Mouse (Mus musculus): ENCODE measurements around the gene Dntt. TPM values are rescaled to one million over a fixed set of nuclear protein-coding genes. Genes with fewer than 3 reads are reported as not detected.

Gene Dntt
- polyA plus RNA-seq (2012; rRNA removed) = 0.02 and 0.06 TPM in 2 replicates

DNA sequence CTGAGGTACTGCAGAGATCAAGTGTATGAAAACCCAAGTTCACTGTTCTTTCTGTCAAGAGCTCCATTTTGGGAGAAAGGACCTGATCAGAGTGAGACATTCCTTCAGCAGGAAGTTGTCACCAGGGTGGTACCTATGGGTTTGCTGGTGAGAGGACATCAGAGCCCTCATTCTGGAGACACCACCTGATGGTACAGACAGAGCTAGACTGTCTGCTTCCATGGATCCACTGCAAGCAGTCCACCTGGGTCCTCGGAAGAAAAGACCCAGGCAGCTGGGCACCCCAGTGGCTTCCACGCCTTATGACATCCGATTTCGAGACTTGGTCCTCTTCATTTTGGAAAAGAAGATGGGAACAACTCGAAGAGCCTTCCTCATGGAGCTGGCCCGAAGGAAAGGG, at the start of gene Dntt:
Gene Dntt (plus strand): TSS at position 57 of the 400 bp plus-strand sequence.

DNA sequence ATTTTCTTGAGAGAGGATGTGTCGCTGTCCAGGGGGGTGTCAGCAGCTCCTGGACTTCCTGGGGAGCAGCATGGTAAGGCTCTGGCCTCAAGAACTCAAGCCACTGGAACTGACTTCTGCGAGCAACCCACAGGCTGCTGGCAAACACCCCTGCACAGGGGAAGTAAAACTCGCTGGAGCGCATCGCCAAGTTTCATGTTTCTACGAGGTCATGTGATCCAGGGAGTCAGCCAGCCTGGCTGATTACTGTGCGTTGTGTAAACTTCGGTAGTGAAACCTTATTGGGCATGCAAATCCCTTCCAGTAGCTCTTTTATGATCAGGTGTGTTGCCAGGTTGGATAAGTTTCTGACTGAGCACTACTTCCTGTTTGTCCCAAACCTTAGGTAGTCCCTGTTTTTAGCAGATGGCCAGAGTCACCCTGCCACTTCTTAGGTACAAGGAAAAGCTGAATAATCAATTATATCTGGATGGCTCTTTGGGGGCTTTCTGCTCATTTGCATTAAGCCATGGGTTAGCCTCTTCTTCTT, 35.0 kb upstream of the Dntt start, which contains the start of gene Blnk:
Gene Blnk (minus strand): TSS at position 479 of the 529 bp plus-strand sequence.

GRCm38 (mm10) chr19:41076906-41077305, 47.8 kb downstream of the Dntt start, which contains the start of gene Opalin:
Gene Opalin, minus strand, starts transcription at chr19:41077113.

Other genes starting within 250 kb of the Dntt start
- gene Ccnj, start 198.0 kb upstream of the Dntt start, polyA plus RNA-seq (2012; rRNA removed) = 2.8 and 3.0 TPM in 2 replicates
- 2.3 and 2.5 TPM in 2 replicates for gene Zfp518a, start 134.6 kb upstream of the Dntt start, polyA plus RNA-seq (2012; rRNA removed)
- gene Blnk, start 34.7 kb upstream of the Dntt start, polyA plus RNA-seq (2012; rRNA removed) = 1.7 and 2.5 TPM in 2 replicates
- not detected in 2 replicates for gene Opalin, start 47.8 kb downstream of the Dntt start, polyA plus RNA-seq (2012; rRNA removed)
- gene Tll2, start 177.6 kb downstream of the Dntt start, polyA plus RNA-seq (2012; rRNA removed) = not detected in 2 replicates
- gene Tm9sf3, start 234.7 kb downstream of the Dntt start, polyA plus RNA-seq (2012; rRNA removed) = 42.3 and 47.2 TPM in 2 replicates

Data from liver, embryonic 18 days (tissue).